Mouse (Mus musculus): ENCODE measurements at regions not wholly inside any gene's neighbourhood (a gene's known extent, or its start where the extent isn't known, plus 50 kb on each side); places are given as distances from the start of the nearest gene placed in this dataset.
"Not testable (repeated sequence)": the region's sequence is repeated elsewhere in the genome, so short reads cannot be mapped to it uniquely, and the experiment has no call there.

- Histone ChIP-seq H3K27ac (replicated peaks) (no peak overlapping the region), H3K4me3 (replicated peaks) (no peak overlapping the region)
- whole genome bisulfite sequencing = 54% methylated on average over 4 of the region's 4 CpGs
These were observed 136.0 kb upstream of the Ttc29 start for GRCm38 (mm10) chr8:78077122-78077521.

GRCm38 (mm10) chr8:78081395-78081794, 131.7 kb upstream of the Ttc29 start:
- H3K36me3 ChIP-seq; H3K4me3 ChIP-seq (replicated peaks); H3K9ac ChIP-seq; H3K4me2 ChIP-seq (replicated peaks); H3K9me3 ChIP-seq (replicated peaks); H3K27ac ChIP-seq (replicated peaks); H3K27me3 ChIP-seq; H3K4me1 ChIP-seq; ATAC-seq (ENCODE audit: insufficient number of reproducible peaks, low FRiP score, low TSS enrichment, low read depth): not testable (repeated sequence)
- WGBS = 57% methylated on average over 7 of the region's 7 CpGs

More at GRCm38 (mm10) chr8:78077122-78077521, 136.0 kb upstream of the Ttc29 start:
- Histone ChIP-seq H3K9me3 (replicated peaks) (no peaks in the 10 kb centered on the region), H3K9ac (no peak overlapping the region), H3K4me1 (no peaks in the 10 kb centered on the region), H3K4me2 (replicated peaks) (no peak overlapping the region), H3K36me3 (no peaks in the 10 kb centered on the region), H3K27me3 (no peaks in the 10 kb centered on the region)
- no peak for ATAC-seq (ENCODE audit: insufficient number of reproducible peaks, low FRiP score, low TSS enrichment, low read depth)

GRCm38 (mm10) chr8:78083012-78083411, 130.1 kb upstream of the Ttc29 start:
- H3K4me1 ChIP-seq = no peaks in the 10 kb centered on the region
- H3K36me3 ChIP-seq = no peaks in the 10 kb centered on the region
- no peak overlapping the region for H3K27ac ChIP-seq (replicated peaks)
- WGBS = 81% methylated on average over 2 of the region's 2 CpGs
- H3K9ac ChIP-seq = no peak overlapping the region
- H3K4me3 ChIP-seq (replicated peaks) = no peak overlapping the region
- H3K27me3 ChIP-seq = no peaks in the 10 kb centered on the region
- no peak overlapping the region for H3K4me2 ChIP-seq (replicated peaks)
- ATAC-seq (ENCODE audit: insufficient number of reproducible peaks, low FRiP score, low TSS enrichment, low read depth) = no peak
- H3K9me3 ChIP-seq (replicated peaks) = no peaks in the 10 kb centered on the region

GRCm38 (mm10) chr8:78086361-78086760, 126.7 kb upstream of the Ttc29 start:
- no peak overlapping the region for H3K4me3 ChIP-seq (replicated peaks)
- H3K9ac ChIP-seq = no peak overlapping the region
- no peak for ATAC-seq (ENCODE audit: insufficient number of reproducible peaks, low FRiP score, low TSS enrichment, low read depth)
- H3K9me3 ChIP-seq (replicated peaks) = no peaks in the 10 kb centered on the region
- no peaks in the 10 kb centered on the region for H3K27me3 ChIP-seq
- no peak overlapping the region for H3K27ac ChIP-seq (replicated peaks)
- no peak overlapping the region for H3K4me2 ChIP-seq (replicated peaks)
- WGBS = 92% methylated on average over 3 of the region's 3 CpGs
- no peaks in the 10 kb centered on the region for H3K4me1 ChIP-seq
- no peaks in the 10 kb centered on the region for H3K36me3 ChIP-seq

- Histone ChIP-seq H3K9ac (no peak overlapping the region), H3K4me3 (replicated peaks) (no peak overlapping the region), H3K27me3 (no peaks in the 10 kb centered on the region), H3K4me1 (no peaks in the 10 kb centered on the region), H3K27ac (replicated peaks) (no peak overlapping the region), H3K9me3 (replicated peaks) (no peaks in the 10 kb centered on the region), H3K4me2 (replicated peaks) (no peak overlapping the region), H3K36me3 (no peaks in the 10 kb centered on the region)
- 82% methylated on average over 9 of the region's 9 CpGs for WGBS
- no peak for ATAC-seq (ENCODE audit: insufficient number of reproducible peaks, low FRiP score, low TSS enrichment, low read depth)
These were observed 122.5 kb upstream of the Ttc29 start for GRCm38 (mm10) chr8:78090382-78091122.

- no peak overlapping the region for H3K4me3 ChIP-seq (replicated peaks)
- H3K9me3 ChIP-seq (replicated peaks) = no peaks in the 10 kb centered on the region
- no peak for ATAC-seq (ENCODE audit: insufficient number of reproducible peaks, low FRiP score, low TSS enrichment, low read depth)
- no peak overlapping the region for H3K27ac ChIP-seq (replicated peaks)
- no peak overlapping the region for H3K9ac ChIP-seq
- H3K36me3 ChIP-seq = no peaks in the 10 kb centered on the region
- WGBS = 52% methylated on average over 5 of the region's 5 CpGs
- no peak overlapping the region for H3K4me2 ChIP-seq (replicated peaks)
- H3K27me3 ChIP-seq = no peaks in the 10 kb centered on the region
- no peaks in the 10 kb centered on the region for H3K4me1 ChIP-seq
These were observed 116.7 kb upstream of the Ttc29 start for GRCm38 (mm10) chr8:78096383-78096782.

GRCm38 (mm10) chr8:78098191-78098745, 114.8 kb upstream of the Ttc29 start:
- no peak overlapping the region for H3K4me2 ChIP-seq (replicated peaks)
- WGBS = 35% methylated on average over 6 of the region's 6 CpGs
- H3K9me3 ChIP-seq (replicated peaks) = no peaks in the 10 kb centered on the region
- no peak overlapping the region for H3K27ac ChIP-seq (replicated peaks)
- H3K4me1 ChIP-seq = no peaks in the 10 kb centered on the region
- H3K9ac ChIP-seq = no peak overlapping the region
- H3K36me3 ChIP-seq = no peaks in the 10 kb centered on the region
- H3K4me3 ChIP-seq (replicated peaks) = no peak overlapping the region
- no peak for ATAC-seq (ENCODE audit: insufficient number of reproducible peaks, low FRiP score, low TSS enrichment, low read depth)
- H3K27me3 ChIP-seq = no peaks in the 10 kb centered on the region

- Histone ChIP-seq H3K36me3 (no peaks in the 10 kb centered on the region), H3K4me1 (no peaks in the 10 kb centered on the region), H3K27ac (replicated peaks) (no peak overlapping the region), H3K4me3 (replicated peaks) (no peak overlapping the region), H3K27me3 (no peaks in the 10 kb centered on the region), H3K4me2 (replicated peaks) (no peak overlapping the region), H3K9me3 (replicated peaks) (no peaks in the 10 kb centered on the region), H3K9ac (no peak overlapping the region)
- WGBS = 49% methylated on average over 3 of the region's 3 CpGs
- no peak for ATAC-seq (ENCODE audit: insufficient number of reproducible peaks, low FRiP score, low TSS enrichment, low read depth)
These were observed 114.0 kb upstream of the Ttc29 start for GRCm38 (mm10) chr8:78099091-78099490.

GRCm38 (mm10) chr8:78107339-78107738, 105.8 kb upstream of the Ttc29 start:
- H3K27ac ChIP-seq (replicated peaks) = no peak overlapping the region
- H3K36me3 ChIP-seq = no peaks in the 10 kb centered on the region
- no peaks in the 10 kb centered on the region for H3K9me3 ChIP-seq (replicated peaks)
- 61% methylated on average over 7 of the region's 7 CpGs for WGBS
- H3K4me2 ChIP-seq (replicated peaks) = no peak overlapping the region
- H3K4me3 ChIP-seq (replicated peaks) = no peak overlapping the region
- no peaks in the 10 kb centered on the region for H3K4me1 ChIP-seq
- no peak overlapping the region for H3K9ac ChIP-seq
- ATAC-seq (ENCODE audit: insufficient number of reproducible peaks, low FRiP score, low TSS enrichment, low read depth) = no peak
- no peaks in the 10 kb centered on the region for H3K27me3 ChIP-seq

GRCm38 (mm10) chr8:78110003-78110649, 103.0 kb upstream of the Ttc29 start:
- WGBS = 84% methylated on average over 3 of the region's 3 CpGs

GRCm38 (mm10) chr8:78113105-78113504, 100.0 kb upstream of the Ttc29 start:
- Histone ChIP-seq H3K4me3 (replicated peaks) (no peak overlapping the region), H3K36me3 (no peaks in the 10 kb centered on the region), H3K9ac (no peak overlapping the region), H3K27me3 (no peaks in the 10 kb centered on the region), H3K4me1 (0 out of 2 replicates have a peak, but pooled peaks cover 3% of the 10 kb centered on the region), H3K27ac (replicated peaks) (no peak overlapping the region), H3K9me3 (replicated peaks) (no peaks in the 10 kb centered on the region), H3K4me2 (replicated peaks) (peak overlapping the region; percentile 6; the same call in 1 of the 2 replicates)
- ATAC-seq (ENCODE audit: insufficient number of reproducible peaks, low FRiP score, low TSS enrichment, low read depth) = no peak
- WGBS = 24% methylated on average over 12 of the region's 12 CpGs

More at GRCm38 (mm10) chr8:78110003-78110649, 103.0 kb upstream of the Ttc29 start:
- Histone ChIP-seq H3K4me2 (replicated peaks) (no peak overlapping the region), H3K4me3 (replicated peaks) (no peak overlapping the region), H3K27me3 (no peaks in the 10 kb centered on the region), H3K36me3 (no peaks in the 10 kb centered on the region), H3K9me3 (replicated peaks) (no peaks in the 10 kb centered on the region), H3K9ac (no peak overlapping the region), H3K4me1 (0 out of 2 replicates have a peak, but pooled peaks cover 3% of the 10 kb centered on the region), H3K27ac (replicated peaks) (no peak overlapping the region)
- ATAC-seq (ENCODE audit: insufficient number of reproducible peaks, low FRiP score, low TSS enrichment, low read depth) = no peak

Measured in embryonic facial prominence, embryonic 15.5 days (tissue).